Mouse (Mus musculus): ENCODE data around the gene Cfap97d2. TPM values are rescaled to one million over a fixed set of nuclear protein-coding genes. Genes with fewer than 3 reads are reported as not detected.

The Cfap97d2 gene
- polyA plus RNA-seq (2015; fragmentation: Illumina TruSeq; extraction: RNeasy Lipid Tissue Mini Kit (QIAGEN cat#74804); ENCODE audit: insufficient read depth, low read depth, low replicate concordance) = not detected

GRCm38 (mm10) chr8:13705668-13706067, at the start of gene Cfap97d2:
Cfap97d2 (plus strand) TSS chr8:13705889.

GRCm38 (mm10) chr8:13677413-13677883, 28.2 kb upstream of the Cfap97d2 start, which contains the start of gene Rasa3:
Rasa3 (minus strand) TSS chr8:13677603.

GRCm38 (mm10) chr8:13756982-13757804, 51.5 kb downstream of the Cfap97d2 start, which contains the start of gene Cdc16:
Cdc16 (plus strand) TSS chr8:13757676.

GRCm38 (mm10) chr8:13785250-13785763, 79.6 kb downstream of the Cfap97d2 start, which contains the start of gene Upf3a:
Upf3a (plus strand) TSS chr8:13785615.

Other genes with a start within 250 kb of the Cfap97d2 start
- gene Gas6, start 211.4 kb upstream of the Cfap97d2 start, polyA plus RNA-seq (2015; fragmentation: Illumina TruSeq; extraction: RNeasy Lipid Tissue Mini Kit (QIAGEN cat#74804); ENCODE audit: insufficient read depth, low read depth, low replicate concordance) = 88.3 TPM
- gene 1700029H14Rik, start 143.4 kb upstream of the Cfap97d2 start, polyA plus RNA-seq (2015; fragmentation: Illumina TruSeq; extraction: RNeasy Lipid Tissue Mini Kit (QIAGEN cat#74804); ENCODE audit: insufficient read depth, low read depth, low replicate concordance) = not detected
- gene Rasa3, start 28.3 kb upstream of the Cfap97d2 start, polyA plus RNA-seq (2015; fragmentation: Illumina TruSeq; extraction: RNeasy Lipid Tissue Mini Kit (QIAGEN cat#74804); ENCODE audit: insufficient read depth, low read depth, low replicate concordance) = 6.0 TPM
- 14.3 TPM for gene Cdc16, start 51.8 kb downstream of the Cfap97d2 start, polyA plus RNA-seq (2015; fragmentation: Illumina TruSeq; extraction: RNeasy Lipid Tissue Mini Kit (QIAGEN cat#74804); ENCODE audit: insufficient read depth, low read depth, low replicate concordance)
- 6.4 TPM for gene Upf3a, start 79.7 kb downstream of the Cfap97d2 start, polyA plus RNA-seq (2015; fragmentation: Illumina TruSeq; extraction: RNeasy Lipid Tissue Mini Kit (QIAGEN cat#74804); ENCODE audit: insufficient read depth, low read depth, low replicate concordance)
- gene AF366264, start 132.5 kb downstream of the Cfap97d2 start, polyA plus RNA-seq (2015; fragmentation: Illumina TruSeq; extraction: RNeasy Lipid Tissue Mini Kit (QIAGEN cat#74804); ENCODE audit: insufficient read depth, low read depth, low replicate concordance) = not detected
- gene Champ1, start 163.8 kb downstream of the Cfap97d2 start, polyA plus RNA-seq (2015; fragmentation: Illumina TruSeq; extraction: RNeasy Lipid Tissue Mini Kit (QIAGEN cat#74804); ENCODE audit: insufficient read depth, low read depth, low replicate concordance) = 2.3 TPM
- 6.0 TPM for gene Coprs, start 184.4 kb downstream of the Cfap97d2 start, polyA plus RNA-seq (2015; fragmentation: Illumina TruSeq; extraction: RNeasy Lipid Tissue Mini Kit (QIAGEN cat#74804); ENCODE audit: insufficient read depth, low read depth, low replicate concordance)